Mouse (Mus musculus): ENCODE results near the gene Thoc6. TPM values are rescaled to one million over a fixed set of nuclear protein-coding genes. Genes with fewer than 3 reads are reported as not detected.

The Thoc6 gene
- polyA plus RNA-seq, 1 experiment from 2014 or later: 10.3 TPM

DNA sequence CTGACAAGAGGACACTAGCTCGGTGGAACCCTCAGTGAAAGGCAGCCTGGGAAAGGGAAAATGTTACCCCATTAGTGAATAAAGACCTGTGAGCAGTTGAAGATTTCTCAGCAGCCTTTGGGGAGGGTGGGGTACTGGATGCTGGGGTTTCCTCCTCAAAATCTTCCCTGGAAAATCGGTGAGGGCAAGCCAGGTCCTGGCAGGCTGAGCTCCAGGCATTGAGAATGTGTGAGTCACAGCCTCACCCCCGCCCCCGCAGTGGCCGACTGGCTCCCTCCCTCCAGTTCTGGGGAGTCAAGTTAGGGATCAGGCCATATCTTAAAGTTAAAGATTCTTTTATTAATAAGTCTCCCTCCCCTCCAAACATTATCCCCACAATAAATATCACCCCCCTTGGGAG lies 1.4 kb upstream of the Thoc6 start:
- H3K4me2 ChIP-seq (ENCODE audit: low read depth, low read length): no peak overlapping the region
- no peak for TF ChIP-seq EP300 (IDR thresholded peaks at IDR 0.05; ENCODE audit: low read depth)
- TF ChIP-seq CTCF (IDR thresholded peaks at IDR 0.05; ENCODE audit: low read depth): no peak
- WGBS (ENCODE audit: insufficient replicate concordance): 31% methylated on average over 5 of the region's 5 CpGs
- H3K4me1 ChIP-seq (ENCODE audit: insufficient read depth): peaks cover 37% of the 10 kb centered on the region
- H3K27ac ChIP-seq (ENCODE audit: low read depth): peak overlapping the region; percentile 24; the same call in 1 of the 2 replicates
- H3K36me3 ChIP-seq (replicated peaks; ENCODE audit: insufficient read depth, low read length): peaks cover 6% of the 10 kb centered on the region; the same call in 1 of the 2 replicates
- no peak overlapping the region for H3K4me3 ChIP-seq (ENCODE audit: low read depth, low read length)
- peaks cover 23% of the 10 kb centered on the region for H3K27me3 ChIP-seq (ENCODE audit: insufficient read depth, low read length)
- DNase-seq (no peak), ATAC-seq (no peak)
- no peaks in the 10 kb centered on the region for H3K9me3 ChIP-seq (ENCODE audit: low read length)
- H3K9ac ChIP-seq (replicated peaks): no peak overlapping the region

DNA sequence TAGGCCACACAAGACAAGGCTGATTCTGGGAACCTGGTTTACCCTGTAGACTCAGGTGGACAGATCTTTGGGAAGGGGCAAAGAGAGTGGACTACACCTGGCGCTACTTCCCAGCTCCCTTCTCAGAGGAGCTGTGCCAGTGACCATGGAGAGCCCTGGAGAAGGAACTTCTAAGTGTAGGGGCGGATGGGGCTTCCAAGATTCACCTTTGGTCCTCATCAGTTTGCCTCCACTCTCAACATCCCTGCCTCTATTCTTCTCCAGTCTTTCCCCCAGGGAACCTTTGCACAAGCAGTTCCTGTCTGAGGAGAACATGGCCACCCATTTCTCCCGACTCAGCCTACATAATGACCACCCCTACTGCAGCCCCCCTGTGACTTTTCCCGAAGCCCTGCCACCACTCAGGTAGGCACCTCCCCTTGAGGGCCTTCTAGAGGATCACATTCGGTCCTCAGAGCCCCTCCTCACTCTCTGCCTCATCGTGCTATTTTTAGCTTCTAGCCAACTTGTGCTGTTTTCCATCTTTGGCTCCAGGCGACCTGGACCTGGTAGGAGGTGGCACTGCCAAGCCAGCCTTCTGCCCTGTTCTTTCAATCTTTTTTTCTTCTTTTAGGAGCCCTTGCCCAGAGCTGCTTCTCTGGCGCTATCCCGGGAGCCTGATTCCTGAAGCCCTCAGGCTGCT lies 730 bp upstream of the Thoc6 start:
- 42% methylated on average over 9 of the region's 9 CpGs for WGBS (ENCODE audit: insufficient replicate concordance)
- peak overlapping the region; percentile 55 for H3K27ac ChIP-seq (ENCODE audit: low read depth)
- no peak for ATAC-seq
- H3K4me1 ChIP-seq (ENCODE audit: insufficient read depth): peaks cover 35% of the 10 kb centered on the region
- no peak for DNase-seq
- peak overlapping the region; percentile 61 for H3K4me3 ChIP-seq (ENCODE audit: low read depth, low read length)
- no peaks in the 10 kb centered on the region for H3K9me3 ChIP-seq (ENCODE audit: low read length)
- TF ChIP-seq EP300 (IDR thresholded peaks at IDR 0.05; ENCODE audit: low read depth) (no peak), CTCF (IDR thresholded peaks at IDR 0.05; ENCODE audit: low read depth) (no peak)
- H3K27me3 ChIP-seq (ENCODE audit: insufficient read depth, low read length): peaks cover 16% of the 10 kb centered on the region
- peak overlapping the region; percentile 64 for H3K9ac ChIP-seq (replicated peaks)
- peaks cover 8% of the 10 kb centered on the region; the same call in 1 of the 2 replicates for H3K36me3 ChIP-seq (replicated peaks; ENCODE audit: insufficient read depth, low read length)
- H3K4me2 ChIP-seq (ENCODE audit: low read depth, low read length): peak overlapping the region; percentile 83

DNA sequence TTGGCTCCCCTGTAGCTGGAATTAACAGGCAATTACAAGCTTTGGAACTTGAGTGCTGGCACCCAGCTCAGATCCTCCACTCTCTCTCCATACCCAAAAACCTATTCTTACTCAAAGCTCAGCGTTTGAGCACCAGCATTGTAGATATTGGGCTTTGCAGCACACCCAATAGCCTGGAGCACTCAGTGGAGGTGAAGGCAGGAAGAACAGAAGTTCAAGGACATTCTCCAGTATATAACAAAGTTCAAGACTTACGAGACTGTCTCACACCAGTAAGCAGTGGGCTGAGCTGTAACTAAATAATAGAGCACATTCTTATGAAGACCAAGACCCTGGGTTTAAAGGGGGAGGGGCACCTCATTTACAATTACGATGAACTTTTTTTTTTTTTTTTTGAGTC lies 921 bp downstream of the Thoc6 start:
- no peaks in the 10 kb centered on the region for H3K9me3 ChIP-seq (ENCODE audit: low read length)
- H3K36me3 ChIP-seq (replicated peaks; ENCODE audit: insufficient read depth, low read length): peaks cover 17% of the 10 kb centered on the region
- DNase-seq: no peak
- H3K9ac ChIP-seq (replicated peaks): no peak overlapping the region
- peak overlapping the region; percentile 61 for H3K4me3 ChIP-seq (ENCODE audit: low read depth, low read length)
- no peak overlapping the region for H3K27ac ChIP-seq (ENCODE audit: low read depth)
- H3K4me2 ChIP-seq (ENCODE audit: low read depth, low read length): peak overlapping the region; percentile 83
- H3K4me1 ChIP-seq (ENCODE audit: insufficient read depth): peaks cover 29% of the 10 kb centered on the region
- TF ChIP-seq CTCF (IDR thresholded peaks at IDR 0.05; ENCODE audit: low read depth) (no peak), EP300 (IDR thresholded peaks at IDR 0.05; ENCODE audit: low read depth) (no peak)
- no peak for ATAC-seq
- H3K27me3 ChIP-seq (ENCODE audit: insufficient read depth, low read length): peaks cover 4% of the 10 kb centered on the region; the same call in 1 of the 2 replicates
- WGBS (ENCODE audit: insufficient replicate concordance): 50% methylated on average over 3 of the region's 3 CpGs

DNA sequence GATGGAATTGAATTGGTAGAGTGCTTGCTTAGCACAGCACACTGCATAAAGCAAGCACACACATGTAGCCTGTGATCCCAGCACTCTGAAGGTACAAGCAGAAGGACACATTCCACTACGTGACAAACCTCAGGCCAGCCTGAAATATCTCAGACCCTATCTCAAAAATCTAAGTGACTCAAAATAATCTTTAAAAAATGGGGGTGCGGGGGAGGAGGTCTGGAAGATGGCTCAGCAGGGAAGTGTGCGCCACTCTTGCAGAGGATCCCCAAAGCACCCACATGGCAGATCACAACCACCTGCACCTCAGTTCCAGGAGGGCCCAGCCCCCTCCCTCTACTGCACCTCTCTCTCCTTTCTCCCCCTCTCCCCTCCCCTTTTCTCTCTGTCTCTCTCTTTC lies 2.2 kb downstream of the Thoc6 start:
- peaks cover 17% of the 10 kb centered on the region for H3K36me3 ChIP-seq (replicated peaks; ENCODE audit: insufficient read depth, low read length)
- no peak for ATAC-seq
- 90% methylated on average over 3 of the region's 3 CpGs for WGBS (ENCODE audit: insufficient replicate concordance)

DNA sequence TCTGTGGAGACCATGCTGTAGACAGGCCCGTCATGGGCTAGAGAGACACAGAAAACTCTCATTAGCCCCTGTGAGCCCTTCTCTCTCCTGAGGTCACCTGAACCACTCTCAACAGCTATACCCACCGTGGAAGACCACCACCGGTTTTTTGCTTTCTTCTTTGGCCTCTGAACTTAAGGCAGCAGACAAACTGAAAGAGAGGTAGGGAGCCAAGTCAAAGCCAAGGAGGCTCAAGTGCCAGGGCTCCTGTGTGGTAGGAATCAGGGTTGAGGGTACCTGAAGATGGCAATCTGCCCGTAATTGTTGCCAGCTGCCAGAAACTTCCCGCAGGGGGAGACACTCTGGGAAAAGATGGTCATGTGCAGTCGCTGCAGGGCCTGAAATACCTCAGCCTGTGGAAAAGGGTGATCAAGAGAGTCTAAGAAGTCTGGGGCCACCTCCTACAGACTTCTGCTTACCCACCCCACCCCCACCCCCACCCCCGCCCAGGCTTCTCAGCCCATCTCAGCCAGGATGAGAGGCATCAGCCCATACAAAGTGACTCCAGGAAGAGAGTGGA lies 3.1 kb downstream of the Thoc6 start:
- H3K36me3 ChIP-seq (replicated peaks; ENCODE audit: insufficient read depth, low read length): peaks cover 17% of the 10 kb centered on the region
- TF ChIP-seq EP300 (IDR thresholded peaks at IDR 0.05; ENCODE audit: low read depth) (no peak), CTCF (IDR thresholded peaks at IDR 0.05; ENCODE audit: low read depth) (no peak)
- H3K4me1 ChIP-seq (ENCODE audit: insufficient read depth): peaks cover 14% of the 10 kb centered on the region
- no peak overlapping the region for H3K4me3 ChIP-seq (ENCODE audit: low read depth, low read length)
- H3K4me2 ChIP-seq (ENCODE audit: low read depth, low read length): no peak overlapping the region
- no peaks in the 10 kb centered on the region for H3K27me3 ChIP-seq (ENCODE audit: insufficient read depth, low read length)
- DNase-seq (no peak), ATAC-seq (no peak)
- H3K27ac ChIP-seq (ENCODE audit: low read depth): no peak overlapping the region
- 83% methylated on average over 7 of the region's 7 CpGs for WGBS (ENCODE audit: insufficient replicate concordance)
- H3K9me3 ChIP-seq (ENCODE audit: low read length): no peaks in the 10 kb centered on the region
- no peak overlapping the region for H3K9ac ChIP-seq (replicated peaks)

More for the DNA sequence above, 2.2 kb downstream of the Thoc6 start:
- DNase-seq: no peak
- Histone ChIP-seq H3K9me3 (ENCODE audit: low read length) (no peaks in the 10 kb centered on the region), H3K27ac (ENCODE audit: low read depth) (no peak overlapping the region), H3K27me3 (ENCODE audit: insufficient read depth, low read length) (no peaks in the 10 kb centered on the region), H3K4me1 (ENCODE audit: insufficient read depth) (peaks cover 23% of the 10 kb centered on the region), H3K4me2 (ENCODE audit: low read depth, low read length) (no peak overlapping the region), H3K4me3 (ENCODE audit: low read depth, low read length) (no peak overlapping the region), H3K9ac (replicated peaks) (no peak overlapping the region)
- no peak for TF ChIP-seq CTCF (IDR thresholded peaks at IDR 0.05; ENCODE audit: low read depth)
- TF ChIP-seq EP300 (IDR thresholded peaks at IDR 0.05; ENCODE audit: low read depth): no peak

DNA sequence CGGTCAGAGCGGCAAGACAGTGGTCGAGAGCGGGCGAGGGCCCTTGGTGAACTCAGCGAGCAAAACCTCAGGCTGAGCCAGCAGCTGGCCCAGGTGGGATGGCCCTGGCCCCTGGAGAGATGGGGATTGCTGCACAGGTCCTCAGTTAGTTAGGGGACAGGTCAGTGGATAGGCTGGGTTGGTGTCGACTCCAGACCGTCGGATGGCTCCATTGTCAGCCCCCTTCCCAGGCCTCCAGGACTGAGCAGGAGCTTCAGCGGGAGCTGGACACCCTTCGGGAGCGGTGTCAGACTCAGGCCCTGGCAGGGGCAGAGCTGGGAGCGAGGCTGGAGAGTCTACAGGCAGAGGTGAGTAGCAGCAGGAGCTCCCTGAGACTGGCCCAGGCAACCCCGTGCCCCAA lies 8.2 kb downstream of the Thoc6 start:
- 84% methylated on average over 14 of the region's 14 CpGs for WGBS (ENCODE audit: insufficient replicate concordance)
- 0 out of 2 replicates have a peak, but pooled peaks cover 3% of the 10 kb centered on the region for H3K4me1 ChIP-seq (ENCODE audit: insufficient read depth)
- TF ChIP-seq CTCF (IDR thresholded peaks at IDR 0.05; ENCODE audit: low read depth) (no peak), EP300 (IDR thresholded peaks at IDR 0.05; ENCODE audit: low read depth) (no peak)
- H3K4me2 ChIP-seq (ENCODE audit: low read depth, low read length): no peak overlapping the region
- H3K36me3 ChIP-seq (replicated peaks; ENCODE audit: insufficient read depth, low read length): peaks cover 15% of the 10 kb centered on the region
- H3K9ac ChIP-seq (replicated peaks): no peak overlapping the region
- H3K27ac ChIP-seq (ENCODE audit: low read depth): no peak overlapping the region
- DNase-seq (no peak), ATAC-seq (no peak)
- H3K27me3 ChIP-seq (ENCODE audit: insufficient read depth, low read length): peaks cover 19% of the 10 kb centered on the region
- H3K4me3 ChIP-seq (ENCODE audit: low read depth, low read length): no peak overlapping the region
- no peaks in the 10 kb centered on the region for H3K9me3 ChIP-seq (ENCODE audit: low read length)

Data from liver, postnatal 0 days (tissue).